Mouse (Mus musculus) embryonic fibroblast, embryonic 13.5 days (primary cell): ENCODE data around the gene Dhx57. TPM values are rescaled to one million over a fixed set of nuclear protein-coding genes. Genes with fewer than 3 reads are reported as not detected.

Experiments
- H3K27ac ChIP-seq: 2 replicates; pipeline ENCODE4 v1.5.1; 2012; ENCODE audit warnings: low read length, control low read depth, inconsistent platforms; ENCODE audit not compliant: insufficient read depth
- H3K4me1 ChIP-seq: 2 replicates; pipeline ENCODE4 v1.6.1; 2011; ENCODE audit warnings: low read length; ENCODE audit not compliant: control insufficient read depth, insufficient read depth
- H3K4me3 ChIP-seq: 2 replicates; pipeline ENCODE4 v1.5.1; 2011; ENCODE audit warnings: mild to moderate bottlenecking, control low read depth, low read length; ENCODE audit not compliant: insufficient read depth
- CTCF ChIP-seq: IDR thresholded peaks from 2 replicates; pipeline ENCODE4 v1.5.1; 2011; ENCODE audit warnings: mild to moderate bottlenecking, control low read depth, low read length, moderate library complexity, borderline replicate concordance; ENCODE audit not compliant: insufficient read depth
- POLR2A ChIP-seq: IDR thresholded peaks from 2 replicates; pipeline ENCODE4 v1.6.1; 2011; ENCODE audit warnings: low read depth, mild to moderate bottlenecking, control low read depth, low read length, moderate library complexity
- polyA plus RNA-seq: library from polyadenylated mRNA; stranded (reverse); fragments of >200 nt; gene quantifications from 2 replicates; pipeline ENCODE4 v1.2.4, GENCODE M21; 2011; ENCODE audit warnings: low read depth; ENCODE audit not compliant: missing spikeins, insufficient read length

Gene Dhx57
- 24.2 and 25.8 TPM in 2 replicates for polyA plus RNA-seq

DNA sequence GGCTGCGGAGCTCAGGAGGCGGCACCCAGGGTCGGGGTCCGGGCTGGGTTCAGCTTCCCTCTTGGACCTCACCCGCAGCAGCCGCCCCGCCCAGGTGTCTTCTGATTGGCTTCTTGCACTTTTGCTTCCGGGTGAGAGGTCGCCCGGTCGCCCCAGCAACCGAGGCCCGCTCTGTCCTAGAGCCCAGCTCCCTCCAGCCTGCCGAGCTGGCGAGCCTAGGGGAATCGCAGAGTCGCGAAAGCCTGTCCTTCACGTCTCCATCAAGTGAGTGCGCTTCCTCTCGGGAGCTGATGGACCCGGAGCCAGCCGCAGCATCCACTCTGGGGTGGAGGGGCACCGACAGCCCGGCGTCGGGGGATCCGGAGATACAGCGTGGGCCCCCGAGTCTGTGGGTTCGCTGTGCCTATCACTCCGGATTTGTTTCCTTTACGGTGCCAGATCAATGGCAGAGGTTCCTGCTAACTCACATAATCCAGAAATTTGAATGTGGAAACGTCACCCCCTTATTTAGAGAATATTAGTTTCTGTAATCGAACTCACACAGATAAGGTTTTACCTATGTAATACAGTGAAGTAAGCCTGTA lies at the start of gene Dhx57, which contains the start of gene Morn2:
TSS of gene Dhx57 (minus strand) at position 403 of the 584 bp plus-strand sequence.
TSS of gene Morn2 (plus strand) at position 130 of the 584 bp plus-strand sequence.
- peaks cover 2% of the 10 kb centered on the region; the same call in 1 of the 2 replicates for H3K4me1 ChIP-seq
- H3K4me3 ChIP-seq = peak within 1 kb of the TSS; percentile 97
- TF ChIP-seq CTCF (no peak), POLR2A (peak; percentile 71; the same call in 1 of the 2 replicates)
- peak within 1 kb of the TSS; percentile 51; the same call in 1 of the 2 replicates for H3K27ac ChIP-seq

DNA sequence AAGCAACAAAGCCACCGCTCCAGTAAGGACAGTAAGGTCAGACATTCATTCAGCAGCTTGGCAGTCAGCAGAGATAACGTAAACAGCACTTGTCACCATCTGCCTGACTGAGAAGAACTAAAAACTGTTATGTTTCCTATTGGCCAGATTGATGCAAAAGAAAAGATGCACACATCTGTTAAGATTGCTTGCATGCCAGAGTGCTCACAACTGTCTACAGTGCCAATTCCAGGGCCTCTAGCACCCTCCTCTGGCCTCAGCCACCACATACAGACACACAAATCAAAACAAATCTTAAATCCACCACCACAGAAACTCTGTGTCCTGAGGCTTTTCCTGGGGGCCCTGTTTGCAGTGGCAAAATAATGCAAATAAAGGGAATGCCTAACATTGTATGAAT lies 42.1 kb upstream of the Dhx57 start:
- Histone ChIP-seq H3K4me1 (no peaks in the 10 kb centered on the region), H3K4me3 (no peak overlapping the region), H3K27ac (no peak overlapping the region)
- TF ChIP-seq POLR2A (no peak), CTCF (peak; percentile 47; the same call in 1 of the 2 replicates)

- no peak overlapping the region for H3K27ac ChIP-seq
- TF ChIP-seq POLR2A (no peak), CTCF (no peak)
- H3K4me3 ChIP-seq = no peak overlapping the region
- H3K4me1 ChIP-seq = no peaks in the 10 kb centered on the region
These were observed 36.2 kb upstream of the Dhx57 start for GRCm38 (mm10) chr17:80326431-80326830.

DNA sequence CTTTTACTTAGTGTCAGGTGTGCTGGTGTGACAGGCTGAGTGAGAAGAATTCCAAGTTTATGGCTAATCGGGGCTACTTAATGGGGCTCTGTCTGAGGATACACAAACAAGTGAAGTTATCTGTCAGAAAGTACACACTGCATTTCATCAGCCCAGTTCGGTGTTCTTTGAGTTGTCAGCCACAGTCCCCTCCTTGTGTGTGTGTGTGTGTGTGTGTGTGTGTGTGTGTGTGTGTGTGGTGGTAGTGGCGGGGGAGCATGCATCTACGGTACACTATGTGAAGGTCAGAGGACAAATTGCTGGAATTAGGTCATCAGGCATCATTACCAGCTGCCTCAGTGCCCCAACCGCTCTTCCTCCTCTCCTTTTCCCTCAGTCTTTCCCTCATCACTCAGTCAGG lies 35.2 kb upstream of the Dhx57 start:
- Histone ChIP-seq H3K4me1 (no peaks in the 10 kb centered on the region), H3K4me3 (no peak overlapping the region), H3K27ac (no peak overlapping the region)
- TF ChIP-seq CTCF = no peak
- no peak for TF ChIP-seq POLR2A

GRCm38 (mm10) chr17:80324521-80324920 lies 34.2 kb upstream of the Dhx57 start:
- TF ChIP-seq POLR2A (no peak), CTCF (no peak)

DNA sequence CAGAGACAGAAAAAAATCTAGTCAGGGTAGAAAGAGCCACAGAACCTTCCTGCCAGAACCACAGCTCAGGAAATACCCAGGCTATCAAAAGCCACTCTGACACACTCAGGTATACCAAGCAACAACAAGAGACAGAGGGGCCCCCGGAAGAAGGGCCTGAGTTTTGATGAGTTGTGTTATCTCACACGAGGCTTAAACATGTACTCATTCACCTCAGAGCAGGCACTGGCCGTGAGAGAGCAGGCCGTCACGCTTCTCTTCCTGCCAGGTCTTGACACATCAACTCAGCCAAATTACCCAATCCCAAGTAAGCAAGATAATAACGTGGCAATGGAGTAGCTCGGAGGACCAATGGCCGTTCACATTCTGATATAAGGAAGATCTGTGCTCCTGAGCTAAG lies 33.4 kb upstream of the Dhx57 start:
- Histone ChIP-seq H3K4me1 (no peaks in the 10 kb centered on the region), H3K27ac (no peak overlapping the region), H3K4me3 (no peak overlapping the region)
- no peak for TF ChIP-seq CTCF
- TF ChIP-seq POLR2A = no peak

More at GRCm38 (mm10) chr17:80324521-80324920, 34.2 kb upstream of the Dhx57 start:
- Histone ChIP-seq H3K4me3 (no peak overlapping the region), H3K27ac (no peak overlapping the region), H3K4me1 (no peaks in the 10 kb centered on the region)

- TF ChIP-seq POLR2A (no peak), CTCF (no peak)
- Histone ChIP-seq H3K4me3 (no peak overlapping the region), H3K27ac (no peak overlapping the region), H3K4me1 (no peaks in the 10 kb centered on the region)
These were observed 32.7 kb upstream of the Dhx57 start for GRCm38 (mm10) chr17:80323015-80323414.

DNA sequence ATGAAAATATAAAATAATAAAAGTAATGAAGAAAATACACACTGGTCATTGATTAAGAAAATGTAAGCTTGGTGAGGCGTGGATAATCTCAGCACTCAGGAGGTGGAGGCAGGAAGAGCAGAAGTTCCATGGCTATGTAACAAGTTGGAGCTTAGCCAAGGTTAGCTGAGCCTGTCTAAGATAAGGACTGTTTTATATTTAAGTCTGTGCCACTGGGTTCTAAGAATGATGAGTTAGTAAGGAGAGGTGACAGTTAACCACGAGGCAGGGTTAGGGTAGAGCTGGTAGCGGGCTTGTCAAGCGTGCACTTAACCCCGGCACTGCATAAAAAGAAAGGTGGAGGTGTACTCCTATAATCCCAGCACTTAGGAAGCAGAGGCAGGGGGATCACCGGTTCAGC lies 32.0 kb upstream of the Dhx57 start:
- Histone ChIP-seq H3K27ac (no peak overlapping the region), H3K4me3 (no peak overlapping the region), H3K4me1 (no peaks in the 10 kb centered on the region)
- no peak for TF ChIP-seq CTCF
- no peak for TF ChIP-seq POLR2A

DNA sequence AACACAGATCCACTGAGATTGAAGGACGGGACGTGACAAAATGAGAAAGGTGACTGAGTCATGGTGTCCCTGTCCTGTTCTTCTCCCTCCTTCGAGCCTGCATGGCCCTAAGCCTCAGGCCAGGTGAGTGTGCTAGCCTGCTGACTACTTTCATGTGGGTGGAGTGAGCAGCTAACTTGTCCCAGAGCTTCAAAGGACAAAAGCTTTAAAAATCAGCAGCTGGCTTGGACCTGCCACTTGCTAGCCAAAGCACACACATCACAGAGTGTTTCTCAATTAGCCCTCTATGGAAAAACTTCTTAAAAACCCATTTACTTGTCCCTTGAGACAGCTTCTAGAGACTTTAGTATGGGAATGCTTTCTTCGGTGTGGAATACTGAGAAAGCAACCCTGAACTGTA lies 22.1 kb upstream of the Dhx57 start:
- TF ChIP-seq POLR2A (no peak), CTCF (no peak)
- no peak overlapping the region for H3K27ac ChIP-seq
- no peak overlapping the region for H3K4me3 ChIP-seq
- peaks cover 8% of the 10 kb centered on the region for H3K4me1 ChIP-seq

DNA sequence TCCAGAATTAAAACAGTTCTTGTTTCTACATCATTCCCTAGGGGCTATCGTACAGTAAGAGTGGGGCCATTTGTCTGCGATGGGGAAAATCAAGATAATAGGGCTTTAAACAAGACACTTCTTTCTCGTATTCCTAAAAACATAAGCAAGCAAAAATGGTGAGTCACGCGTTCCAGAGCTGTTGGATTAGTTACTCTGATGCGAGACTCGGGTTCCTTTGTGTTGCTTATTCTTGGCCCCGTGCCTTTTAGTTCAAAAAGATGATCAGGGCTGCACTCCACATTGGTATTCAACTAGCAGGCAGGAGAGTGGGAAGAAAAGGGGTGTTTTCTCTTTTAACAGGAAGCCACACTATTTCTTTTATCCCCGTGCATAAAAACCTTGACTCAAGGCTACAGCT lies 21.5 kb upstream of the Dhx57 start:
- no peak overlapping the region for H3K4me3 ChIP-seq
- H3K27ac ChIP-seq = 0 out of 2 replicates have a peak overlapping the region, but pooled peaks have one; percentile 59
- peaks cover 8% of the 10 kb centered on the region for H3K4me1 ChIP-seq
- TF ChIP-seq POLR2A (no peak), CTCF (no peak)
